Mouse (Mus musculus): ENCODE results near the gene Nup210l. TPM values are rescaled to one million over a fixed set of nuclear protein-coding genes. Genes with fewer than 3 reads are reported as not detected.

The Nup210l gene
- total RNA-seq, 2 experiments from 2014 or later: 0.38 to 0.45 TPM

Small RNA genes lying within 50 kb of the gene (microRNA-seq; reads per million reads assigned to microRNA genes)
- 6.6 to 7.0 reads per million in 2 experiments for gene Mir190b

Other genes with a start within 250 kb of the Nup210l start
- 1 to 10 TPM; 6.3 to 7.7 TPM for gene Il6ra, start 190.9 kb upstream of the Nup210l start, total RNA-seq (2021)
- 10 to 100 TPM; 82.7 to 86.9 TPM for gene Atp8b2, start 140.6 kb upstream of the Nup210l start, total RNA-seq (2021)
- 10 to 100 TPM; 97.5 to 98.2 TPM for gene Hax1, start 105.4 kb upstream of the Nup210l start, total RNA-seq (2021)
- 10 to 100 TPM; 90.6 to 95.5 TPM for gene 4933434E20Rik, start 52.5 kb upstream of the Nup210l start, total RNA-seq (2021)
- 100 to 1,000 TPM; 149 to 181 TPM for gene Ubap2l, start 51.5 kb upstream of the Nup210l start, total RNA-seq (2021)
- 100 to 1,000 TPM; 181 to 182 TPM for gene Tpm3, start 31.5 kb upstream of the Nup210l start, total RNA-seq (2021)
- 100 to 1,000 TPM; 928 to 941 TPM for gene Rps27, start 109.5 kb downstream of the Nup210l start, total RNA-seq (2021)
- 1 to 10 TPM; 8.9 to 9.8 TPM for gene Rab13, start 109.6 kb downstream of the Nup210l start, total RNA-seq (2021)
- 10 to 100 TPM; 46.0 to 47.2 TPM for gene Jtb, start 127.5 kb downstream of the Nup210l start, total RNA-seq (2021)
- under 1 TPM in 1 of 2 experiments, not detected in 1; 0.40 TPM for gene Creb3l4, start 139.4 kb downstream of the Nup210l start, total RNA-seq (2021)
- gene Slc39a1, start 144.0 kb downstream of the Nup210l start, total RNA-seq (2021): 10 to 100 TPM; 44.9 to 47.2 TPM
- gene Crtc2, start 150.0 kb downstream of the Nup210l start, total RNA-seq (2021): 10 to 100 TPM; 34.5 to 41.3 TPM
- 10 to 100 TPM; 30.5 to 31.8 TPM for gene Dennd4b, start 161.1 kb downstream of the Nup210l start, total RNA-seq (2021)
- 100 to 1,000 TPM in 1 of 2 experiments, 10 to 100 TPM in 1; 95.2 to 109 TPM for gene Gatad2b, start 189.0 kb downstream of the Nup210l start, total RNA-seq (2021)

All from layer of hippocampus, postnatal 36 days (tissue).